Mouse (Mus musculus) ES-E14 (cell line): ENCODE data around the gene C2cd4d. TPM values are rescaled to one million over a fixed set of nuclear protein-coding genes. Genes with fewer than 3 reads are reported as not detected.

ENCODE experiments used
- DNase-seq: peaks from one replicate; pipeline ENCODE4 v3.0.0-alpha.2; 2013; ENCODE audit warnings: low read depth, low spot score
- H3K27ac ChIP-seq: 2 replicates; pipeline ENCODE4 v1.5.1; 2012; ENCODE audit warnings: low read depth, mild to moderate bottlenecking, low read length, moderate library complexity, mixed read lengths; ENCODE audit not compliant: poor library complexity, insufficient read depth, severe bottlenecking
- H3K36me3 ChIP-seq: 2 replicates; pipeline ENCODE4 v1.6.1; 2012; ENCODE audit warnings: mild to moderate bottlenecking, low read length, moderate library complexity, mixed read lengths; ENCODE audit not compliant: control insufficient read depth, poor library complexity, insufficient read depth, severe bottlenecking
- H3K4me1 ChIP-seq, 2 experiments: fragments of 150-350 bp in 1 of 2; sonication (generic) in 1 of 2; 2 replicates each; pipeline ENCODE4 v1.6.1; 2012; ENCODE audit warnings: low read length in 2 of 2, mild to moderate bottlenecking in 1 of 2, mixed read lengths in 1 of 2; ENCODE audit not compliant: control insufficient read depth in 2 of 2, insufficient read depth in 2 of 2, poor library complexity in 1 of 2
- H3K4me3 ChIP-seq, 2 experiments: fragments of 150-350 bp in 1 of 2; sonication (generic) in 1 of 2; 2 replicates each; pipeline ENCODE4 v1.5.1; 2012; ENCODE audit warnings: low read length in 2 of 2, low read depth in 1 of 2, mild to moderate bottlenecking in 1 of 2, mixed read lengths in 1 of 2; ENCODE audit not compliant: insufficient read depth in 1 of 2, poor library complexity in 1 of 2, severe bottlenecking in 1 of 2
- H3K9ac ChIP-seq: 2 replicates; pipeline ENCODE4 v1.6.1; 2012; ENCODE audit warnings: low read depth, mild to moderate bottlenecking, low read length, mixed read lengths; ENCODE audit not compliant: poor library complexity, insufficient read depth, severe bottlenecking
- H3K9me3 ChIP-seq: fragments of 150-350 bp; sonication (generic); 2 replicates; pipeline ENCODE4 v1.6.1; 2012; ENCODE audit warnings: low read depth, mild to moderate bottlenecking, low read length; ENCODE audit not compliant: control insufficient read depth, insufficient read depth
- CHD2 ChIP-seq: IDR thresholded peaks from 2 replicates; pipeline ENCODE4 v1.6.1; 2014; ENCODE audit warnings: mild to moderate bottlenecking, low read depth, low read length, inconsistent platforms
- HCFC1 ChIP-seq: IDR thresholded peaks from 2 replicates; pipeline ENCODE4 v1.6.1; 2012; ENCODE audit warnings: low read length, inconsistent platforms, borderline replicate concordance; ENCODE audit not compliant: insufficient read depth
- MAFK ChIP-seq: IDR thresholded peaks from 2 replicates; pipeline ENCODE4 v1.6.1; 2014; ENCODE audit warnings: mild to moderate bottlenecking, low read depth, low read length, inconsistent platforms; ENCODE audit not compliant: insufficient read depth
- ZC3H11A ChIP-seq: IDR thresholded peaks from 2 replicates; pipeline ENCODE4 v1.6.1; 2012; ENCODE audit warnings: low read depth, mild to moderate bottlenecking, inconsistent platforms, low read length, borderline replicate concordance
- ZNF384 ChIP-seq: IDR thresholded peaks from 2 replicates; pipeline ENCODE4 v1.6.1; 2012; ENCODE audit warnings: low read depth, low read length, inconsistent platforms
- in situ Hi-C, 2 experiments: fragments of 600-800 bp; cut with MboI; formaldehyde crosslinking; loops; one replicate each; pipeline ENCODE4 v1.15.1; 2025; ENCODE audit warnings: low sequenced_read_pairs in 2 of 2, inconsistent platforms in 1 of 2; ENCODE audit not compliant: unreplicated experiment in 2 of 2
- total RNA-seq: library from RNA; depleted of rRNA; stranded (reverse); fragments of 300-350 nt; gene quantifications from 2 replicates; pipeline ENCODE4 v1.2.3, GENCODE M21; 2012

C2cd4d gene
- total RNA-seq, 1 experiment, result not detected

DNA sequence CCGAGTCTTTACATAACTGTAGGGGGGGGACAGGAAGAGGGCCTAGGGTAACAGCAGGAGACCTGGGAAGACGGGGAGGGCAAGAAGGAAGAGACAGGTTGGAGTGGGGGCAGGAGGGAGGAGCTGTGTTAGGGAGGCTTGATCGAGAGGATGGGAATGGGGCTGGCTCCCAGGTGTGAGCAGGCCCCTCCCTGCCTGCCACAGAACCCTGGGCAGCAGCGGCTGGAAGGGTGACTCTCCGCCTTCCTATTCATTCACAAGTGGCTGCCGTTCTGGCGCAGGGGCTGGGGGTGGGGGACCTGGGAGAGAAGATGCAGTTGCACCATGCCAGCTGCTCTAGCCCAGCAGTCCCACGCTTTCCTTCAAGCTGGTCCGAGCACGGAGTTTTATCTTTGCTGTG, 10.9 kb downstream of the C2cd4d start:
- Histone ChIP-seq H3K27ac (no peak overlapping the region), H3K9ac (no peak overlapping the region), H3K36me3 (no peaks in the 10 kb centered on the region), H3K4me1 (peaks cover 0 to 19% of the 10 kb centered on the region in 2 experiments), H3K9me3 (no peaks in the 10 kb centered on the region), H3K4me3 (peak overlapping the region; percentile 43 to 44; a peak in 3 of 4 replicates)
- no peak for TF ChIP-seq MAFK
- TF ChIP-seq HCFC1, result no peak
- TF ChIP-seq ZNF384, result no peak
- no peak for TF ChIP-seq ZC3H11A
- DNase-seq, result no peak
- in situ Hi-C loops, result no loop called here

- H3K36me3 ChIP-seq, result no peaks in the 10 kb centered on the region
- DNase-seq, result no peak
- H3K4me1 ChIP-seq, result peaks cover 0 to 19% of the 10 kb centered on the region in 2 experiments
- H3K27ac ChIP-seq, result no peak overlapping the region
- TF ChIP-seq ZNF384 (no peak), CHD2 (no peak), ZC3H11A (no peak), MAFK (no peak)
- H3K9me3 ChIP-seq, result no peaks in the 10 kb centered on the region
- H3K9ac ChIP-seq, result no peak overlapping the region
- H3K4me3 ChIP-seq, result no peak overlapping the region; a peak in 1 of 4 replicates
- in situ Hi-C loops, result no loop called here
Measured at GRCm38 (mm10) chr3:94373597-94374011, 11.4 kb downstream of the C2cd4d start.

DNA sequence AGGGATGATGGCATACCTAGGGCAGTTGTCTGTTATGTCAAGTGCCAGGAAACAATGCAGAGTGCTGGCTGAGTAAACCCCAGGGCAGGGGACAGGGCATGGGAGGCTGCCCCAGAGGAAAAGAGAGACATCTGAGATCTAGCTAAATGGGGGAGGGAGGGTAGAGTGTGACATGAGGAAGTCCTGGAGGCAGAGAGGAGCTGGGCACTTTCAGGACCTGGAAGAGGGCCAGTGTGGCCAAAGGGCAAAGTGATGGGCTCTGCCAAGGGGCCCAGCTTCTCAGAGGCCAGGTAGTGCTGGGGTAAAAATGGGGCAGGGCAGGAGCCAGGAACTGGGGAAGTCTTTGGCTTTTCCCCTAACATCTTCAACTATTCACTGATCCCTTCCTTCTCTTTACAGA, 12.4 kb downstream of the C2cd4d start:
- in situ Hi-C loops, result no loop called here
- H3K4me1 ChIP-seq, result peaks cover 0 to 19% of the 10 kb centered on the region in 2 experiments
- no peak overlapping the region for H3K27ac ChIP-seq
- no peaks in the 10 kb centered on the region for H3K36me3 ChIP-seq
- TF ChIP-seq MAFK (no peak), ZNF384 (no peak), HCFC1 (no peak), ZC3H11A (no peak), CHD2 (no peak)
- no peaks in the 10 kb centered on the region for H3K9me3 ChIP-seq
- no peak overlapping the region for H3K9ac ChIP-seq
- H3K4me3 ChIP-seq, result no peak overlapping the region
- no peak for DNase-seq

DNA sequence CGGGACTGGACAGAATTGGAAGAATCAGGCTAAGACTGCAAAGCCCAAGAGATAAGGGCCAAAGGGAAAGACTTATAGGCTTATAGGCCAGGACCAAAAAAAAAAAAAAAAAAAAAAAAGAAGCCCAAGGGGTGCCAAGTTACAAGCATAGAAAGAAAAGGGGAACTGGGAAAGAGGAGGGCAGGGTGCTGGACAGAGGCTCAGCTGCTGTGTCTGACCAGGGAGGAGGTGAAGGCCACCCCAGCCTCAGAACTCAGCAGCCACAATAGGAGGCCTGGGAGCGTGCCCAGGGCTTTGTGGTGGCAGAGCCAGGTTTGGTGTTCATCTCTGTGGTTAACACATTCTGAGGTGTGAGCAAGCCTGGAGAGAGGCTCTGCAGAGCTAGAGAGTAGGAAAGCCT, 12.9 kb downstream of the C2cd4d start:
- no peak overlapping the region for H3K4me3 ChIP-seq
- no peaks in the 10 kb centered on the region for H3K36me3 ChIP-seq
- H3K4me1 ChIP-seq, result peaks cover 0 to 19% of the 10 kb centered on the region in 2 experiments
- H3K27ac ChIP-seq, result no peak overlapping the region
- H3K9me3 ChIP-seq, result no peaks in the 10 kb centered on the region
- no peak for DNase-seq
- TF ChIP-seq ZC3H11A, result no peak
- no peak for TF ChIP-seq CHD2
- no peak for TF ChIP-seq ZNF384
- no peak for TF ChIP-seq HCFC1
- TF ChIP-seq MAFK, result no peak
- in situ Hi-C loops, result no loop called here
- H3K9ac ChIP-seq, result no peak overlapping the region

GRCm38 (mm10) chr3:94375861-94376260, 13.6 kb downstream of the C2cd4d start:
- in situ Hi-C loops, result no loop called here

More at GRCm38 (mm10) chr3:94375861-94376260, 13.6 kb downstream of the C2cd4d start:
- no peak for TF ChIP-seq CHD2
- TF ChIP-seq ZC3H11A, result no peak
- TF ChIP-seq ZNF384, result no peak
- no peak for TF ChIP-seq MAFK
- no peak for TF ChIP-seq HCFC1
- Histone ChIP-seq H3K4me1 (peaks cover 0 to 19% of the 10 kb centered on the region in 2 experiments), H3K4me3 (no peak overlapping the region), H3K9ac (no peak overlapping the region), H3K36me3 (no peaks in the 10 kb centered on the region), H3K27ac (no peak overlapping the region), H3K9me3 (no peaks in the 10 kb centered on the region)
- no peak for DNase-seq
